Mouse (Mus musculus) forebrain, embryonic 13.5 days (tissue): ENCODE measurements around the gene Lct. TPM values are rescaled to one million over a fixed set of nuclear protein-coding genes. Genes with fewer than 3 reads are reported as not detected.

Experiments used
- ATAC-seq: fragments of 200-750 bp; cut with Nextera tagmentation; 2 replicates; pipeline ENCODE4 v1.8.0; 2017
- H3K27ac ChIP-seq: fragments of 300-500 bp; sonication (generic); 2 replicates; pipeline ENCODE4 v1.5.1; 2015; ENCODE audit warnings: inconsistent platforms, mild to moderate bottlenecking, moderate library complexity
- H3K27me3 ChIP-seq: fragments of 300-500 bp; sonication (generic); 2 replicates; pipeline ENCODE4 v1.6.1; 2015; ENCODE audit warnings: mild to moderate bottlenecking, inconsistent platforms
- H3K36me3 ChIP-seq: fragments of 300-500 bp; sonication (generic); 2 replicates; pipeline ENCODE4 v1.6.1; 2015; ENCODE audit warnings: mild to moderate bottlenecking, inconsistent platforms; ENCODE audit not compliant: poor library complexity, severe bottlenecking
- H3K4me1 ChIP-seq: fragments of 300-500 bp; sonication (generic); 2 replicates; pipeline ENCODE4 v1.6.1; 2015; ENCODE audit warnings: inconsistent platforms
- H3K4me2 ChIP-seq: fragments of 300-500 bp; sonication (generic); 2 replicates; pipeline ENCODE4 v1.6.1; 2015; ENCODE audit warnings: inconsistent platforms, mild to moderate bottlenecking, moderate library complexity
- H3K4me3 ChIP-seq: fragments of 300-500 bp; sonication (generic); 2 replicates; pipeline ENCODE4 v1.5.1; 2015; ENCODE audit warnings: mild to moderate bottlenecking, inconsistent platforms
- H3K9ac ChIP-seq: fragments of 300-500 bp; sonication (generic); 2 replicates; pipeline ENCODE4 v1.6.1; 2015; ENCODE audit warnings: mild to moderate bottlenecking, inconsistent platforms
- H3K9me3 ChIP-seq: fragments of 300-500 bp; sonication (generic); replicated peaks from 2 replicates; pipeline ENCODE4 v1.6.1; 2016; ENCODE audit warnings: inconsistent platforms
- WGBS: fragments of 180-500 bp; shearing (Covaris S2); methylation state at CpG from one replicate; pipeline ENCODE4 v1.1.7; 2015; 5-methylcytosine and 5-hydroxymethylcytosine counted together
- polyA plus RNA-seq: library from polyadenylated mRNA; unstranded; fragments of >200 nt; fragmentation: Nextera tagmentation; extraction: Ambion mirVana; gene quantifications from 2 replicates; pipeline ENCODE4 v1.2.1, GENCODE M21; 2015

Lct gene
- 0.10 and 0.42 TPM in 2 replicates for polyA plus RNA-seq

GRCm38 (mm10) chr1:128328218-128328617, at the start of gene Lct:
Gene Lct, minus strand, starts transcription at chr1:128328318.
- H3K27me3 ChIP-seq: no peaks in the 10 kb centered on the region
- H3K9me3 ChIP-seq: no peaks in the 10 kb centered on the region
- H3K4me2 ChIP-seq: no peak within 1 kb of the TSS
- H3K4me3 ChIP-seq: no peak within 1 kb of the TSS
- H3K4me1 ChIP-seq: no peaks in the 10 kb centered on the region
- H3K9ac ChIP-seq: no peak within 1 kb of the TSS
- no peak for ATAC-seq
- H3K27ac ChIP-seq: no peak within 1 kb of the TSS
- 76% methylated on average over 3 of the region's 3 CpGs for WGBS
- peaks cover 62% of the 10 kb centered on the region for H3K36me3 ChIP-seq

GRCm38 (mm10) chr1:128376841-128377240, 48.7 kb upstream of the Lct start:
- Histone ChIP-seq H3K9ac (no peak overlapping the region), H3K9me3 (no peaks in the 10 kb centered on the region), H3K4me2 (no peak overlapping the region), H3K4me1 (no peaks in the 10 kb centered on the region), H3K27ac (no peak overlapping the region), H3K27me3 (no peaks in the 10 kb centered on the region), H3K4me3 (no peak overlapping the region), H3K36me3 (peaks cover 27% of the 10 kb centered on the region)
- 76% methylated on average over 4 of the region's 4 CpGs for WGBS
- 0 out of 2 replicates have a peak, but pooled peaks have one; percentile 19 for ATAC-seq

GRCm38 (mm10) chr1:128372143-128372860, 44.2 kb upstream of the Lct start:
- 78% methylated on average over 7 of the region's 7 CpGs for WGBS
- H3K27ac ChIP-seq: no peak overlapping the region
- ATAC-seq: peak; percentile 55; the same call in 1 of the 2 replicates
- no peaks in the 10 kb centered on the region for H3K4me1 ChIP-seq
- peaks cover 22% of the 10 kb centered on the region for H3K36me3 ChIP-seq
- H3K4me2 ChIP-seq: no peak overlapping the region
- H3K9ac ChIP-seq: no peak overlapping the region
- H3K9me3 ChIP-seq: no peaks in the 10 kb centered on the region
- H3K27me3 ChIP-seq: no peaks in the 10 kb centered on the region
- H3K4me3 ChIP-seq: no peak overlapping the region

- H3K4me3 ChIP-seq: no peak overlapping the region
- H3K4me2 ChIP-seq: no peak overlapping the region
- no peaks in the 10 kb centered on the region for H3K9me3 ChIP-seq
- 49% methylated on average over 5 of the region's 5 CpGs for WGBS
- peaks cover 24% of the 10 kb centered on the region for H3K36me3 ChIP-seq
- H3K27me3 ChIP-seq: no peaks in the 10 kb centered on the region
- H3K27ac ChIP-seq: no peak overlapping the region
- no peaks in the 10 kb centered on the region for H3K4me1 ChIP-seq
- ATAC-seq: peak; percentile 80
- H3K9ac ChIP-seq: no peak overlapping the region
Measured at GRCm38 (mm10) chr1:128368732-128369441, 40.8 kb upstream of the Lct start.

- no peak for ATAC-seq
- Histone ChIP-seq H3K27ac (no peak overlapping the region), H3K27me3 (no peaks in the 10 kb centered on the region), H3K9me3 (no peaks in the 10 kb centered on the region), H3K9ac (no peak overlapping the region), H3K4me3 (no peak overlapping the region), H3K4me2 (no peak overlapping the region), H3K4me1 (peaks cover 29% of the 10 kb centered on the region), H3K36me3 (peaks cover 33% of the 10 kb centered on the region)
- 79% methylated on average over 2 of the region's 2 CpGs for WGBS
Measured at GRCm38 (mm10) chr1:128360601-128361000, 32.5 kb upstream of the Lct start.

- peaks cover 36% of the 10 kb centered on the region for H3K36me3 ChIP-seq
Measured at GRCm38 (mm10) chr1:128359554-128360376, 31.6 kb upstream of the Lct start, which contains the start of gene Mcm6. Gene Mcm6, minus strand, starts transcription at chr1:128359664.

GRCm38 (mm10) chr1:128358916-128359553, 30.9 kb upstream of the Lct start:
- peak overlapping the region; percentile 76 for H3K4me2 ChIP-seq
- peaks cover 29% of the 10 kb centered on the region for H3K4me1 ChIP-seq
- peak overlapping the region; percentile 81 for H3K9ac ChIP-seq
- H3K36me3 ChIP-seq: peaks cover 34% of the 10 kb centered on the region
- no peaks in the 10 kb centered on the region for H3K27me3 ChIP-seq
- peak overlapping the region; percentile 85 for H3K27ac ChIP-seq
- peak overlapping the region; percentile 78 for H3K4me3 ChIP-seq
- peak; percentile 81 for ATAC-seq
- under 1% methylated on average over 35 of the region's 35 CpGs for WGBS
- H3K9me3 ChIP-seq: no peaks in the 10 kb centered on the region

More at GRCm38 (mm10) chr1:128359554-128360376, 31.6 kb upstream of the Lct start, which contains the start of gene Mcm6:
- Histone ChIP-seq H3K9ac (peak within 1 kb of the TSS; percentile 81), H3K27me3 (no peaks in the 10 kb centered on the region), H3K27ac (peak within 1 kb of the TSS; percentile 85), H3K4me2 (peak within 1 kb of the TSS; percentile 76), H3K4me1 (peaks cover 29% of the 10 kb centered on the region), H3K9me3 (no peaks in the 10 kb centered on the region), H3K4me3 (peak within 1 kb of the TSS; percentile 78)
- peak; percentile 99 for ATAC-seq
- 1% methylated on average over 38 of the region's 38 CpGs for WGBS

GRCm38 (mm10) chr1:128358276-128358675, 30.2 kb upstream of the Lct start:
- ATAC-seq: no peak
- Histone ChIP-seq H3K4me1 (peaks cover 29% of the 10 kb centered on the region), H3K4me3 (peak overlapping the region; percentile 78), H3K9me3 (no peaks in the 10 kb centered on the region), H3K27me3 (no peaks in the 10 kb centered on the region), H3K27ac (peak overlapping the region; percentile 85; the same call in 1 of the 2 replicates), H3K36me3 (peaks cover 41% of the 10 kb centered on the region), H3K4me2 (peak overlapping the region; percentile 76), H3K9ac (peak overlapping the region; percentile 81)
- 64% methylated on average over 6 of the region's 6 CpGs for WGBS

GRCm38 (mm10) chr1:128357452-128357851, 29.3 kb upstream of the Lct start:
- Histone ChIP-seq H3K9ac (peak overlapping the region; percentile 6; the same call in 1 of the 2 replicates), H3K27me3 (no peaks in the 10 kb centered on the region), H3K36me3 (peaks cover 39% of the 10 kb centered on the region), H3K4me2 (peak overlapping the region; percentile 76), H3K27ac (no peak overlapping the region), H3K9me3 (no peaks in the 10 kb centered on the region), H3K4me1 (peaks cover 29% of the 10 kb centered on the region), H3K4me3 (peak overlapping the region; percentile 78)
- 53% methylated on average over 3 of the region's 3 CpGs for WGBS
- ATAC-seq: no peak

GRCm38 (mm10) chr1:128353092-128353491, 25.0 kb upstream of the Lct start:
- peaks cover 14% of the 10 kb centered on the region; the same call in 1 of the 2 replicates for H3K4me1 ChIP-seq
- WGBS: 91% methylated on average over 3 of the region's 3 CpGs
- peaks cover 72% of the 10 kb centered on the region for H3K36me3 ChIP-seq
- no peak for ATAC-seq
- H3K4me3 ChIP-seq: no peak overlapping the region
- no peaks in the 10 kb centered on the region for H3K9me3 ChIP-seq
- H3K27me3 ChIP-seq: no peaks in the 10 kb centered on the region
- no peak overlapping the region for H3K4me2 ChIP-seq
- H3K27ac ChIP-seq: no peak overlapping the region
- no peak overlapping the region for H3K9ac ChIP-seq

GRCm38 (mm10) chr1:128344232-128344631, 16.1 kb upstream of the Lct start:
- Histone ChIP-seq H3K27me3 (no peaks in the 10 kb centered on the region), H3K4me1 (peaks cover 6% of the 10 kb centered on the region; the same call in 1 of the 2 replicates), H3K4me3 (no peak overlapping the region), H3K9ac (no peak overlapping the region), H3K4me2 (no peak overlapping the region), H3K36me3 (peaks cover 84% of the 10 kb centered on the region), H3K27ac (no peak overlapping the region), H3K9me3 (no peaks in the 10 kb centered on the region)
- ATAC-seq: no peak; the same call in 1 of the 2 replicates
- WGBS: 22% methylated on average over 10 of the region's 10 CpGs
